Mouse (Mus musculus) C2C12 (cell line): Measurements from ENCODE around the gene Tas2r136.

Source experiments
- CEBPB ChIP-seq: IDR thresholded peaks from one replicate; pipeline ENCODE4 v1.6.1; 2011; ENCODE audit warnings: low read depth, mild to moderate bottlenecking, control low read depth, moderate library complexity
- CTCF ChIP-seq: IDR thresholded peaks from one replicate; pipeline ENCODE4 v1.5.1; 2011; ENCODE audit not compliant: control insufficient read depth, insufficient read depth, insufficient read length
- MAX ChIP-seq: IDR thresholded peaks from one replicate; pipeline ENCODE4 v1.6.1; 2011; ENCODE audit warnings: mild to moderate bottlenecking, control low read depth
- MYOD1 ChIP-seq: IDR thresholded peaks from one replicate; pipeline ENCODE4 v1.6.1; 2011; ENCODE audit warnings: low read depth; ENCODE audit not compliant: control insufficient read depth, insufficient read length
- MYOG ChIP-seq: IDR thresholded peaks from one replicate; pipeline ENCODE4 v1.6.1; 2011; ENCODE audit not compliant: control insufficient read depth, insufficient read length; ENCODE audit errors: extremely low read depth
- USF1 ChIP-seq: IDR thresholded peaks from one replicate; pipeline ENCODE4 v1.6.1; 2011; ENCODE audit warnings: low read depth, mild to moderate bottlenecking, control low read depth, moderate library complexity

GRCm38 (mm10) chr6:132802518-132802917 is 24.6 kb upstream of the Tas2r136 start, which contains the start of gene Tas2r117:
- TF ChIP-seq USF1 (no peak), CTCF (no peak), MYOG (no peak), CEBPB (no peak), MAX (no peak), MYOD1 (no peak)
